ENCODE assay signal across 22 mouse cellular contexts in the genomic region with DNA sequence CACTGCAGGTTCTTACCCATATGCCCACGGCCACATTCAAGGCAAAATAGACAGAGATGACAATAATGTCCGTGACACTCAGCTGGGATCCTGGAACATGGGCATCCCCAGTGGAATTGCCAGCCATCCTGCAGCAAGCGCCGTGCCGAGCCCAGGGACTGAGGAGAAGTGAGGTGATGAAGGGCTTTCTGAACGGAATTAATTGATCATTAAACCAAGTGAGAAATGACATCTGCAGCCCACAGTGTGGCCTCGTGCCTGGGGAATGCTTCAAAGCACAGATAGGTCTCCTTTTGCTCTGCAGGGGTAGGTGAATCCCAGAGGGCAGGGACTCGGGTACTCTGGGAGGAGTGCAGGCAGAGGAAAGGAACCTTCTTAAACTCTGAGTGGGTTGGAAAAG. TPM values are rescaled to one million over a fixed set of nuclear protein-coding genes. Genes with fewer than 3 reads are reported as not detected.
DNase-seq lines count a peak whose midpoint lies in the region; ATAC-seq and TF ChIP-seq lines count a peak whose summit lies in the region.
"Had no signal": no experiment of that assay in that cellular context is flagged by ENCODE, and none has a peak within 500 bp of the region (broad histone marks: within the 10 kb centered on the region; RNA-seq: fewer than 3 reads in every experiment).

No protein-coding gene starts in this region.

- no peaks in the 10 kb centered on the region; the same call in 1 of the 2 replicates for H3K27me3 ChIP-seq in stomach, embryonic 16.5 days (ENCODE audit: control insufficient read depth, insufficient read depth, low read length)
- no peaks in the 10 kb centered on the region for H3K27me3 ChIP-seq in stomach, postnatal 0 days (ENCODE audit: control insufficient read depth, insufficient read depth, low read length)
- H3K27me3 ChIP-seq: forebrain, embryonic 12.5 days; heart, embryonic 13.5 days; hindbrain, embryonic 12.5 days had no signal

- no peak for TF ChIP-seq EP300 in stomach, postnatal 0 days (optimal IDR thresholded peaks at IDR 0.05)

- no peaks in the 10 kb centered on the region for H3K36me3 ChIP-seq in stomach, embryonic 16.5 days (ENCODE audit: control insufficient read depth, insufficient read depth, low read length)
- H3K36me3 ChIP-seq in stomach, postnatal 0 days (ENCODE audit: control insufficient read depth, insufficient read depth, low read length): no peaks in the 10 kb centered on the region
- H3K36me3 ChIP-seq: embryonic facial prominence, embryonic 12.5 days; forebrain, embryonic 12.5 days; heart, embryonic 13.5 days; hindbrain, embryonic 12.5 days had no signal

- no peak overlapping the region for H3K4me2 ChIP-seq in stomach, embryonic 16.5 days (ENCODE audit: low read depth, low read length)
- no peak overlapping the region for H3K4me2 ChIP-seq in stomach, postnatal 0 days (replicated peaks; ENCODE audit: low read depth)
- H3K4me2 ChIP-seq: embryonic facial prominence, embryonic 12.5 days; forebrain, embryonic 12.5 days; heart, embryonic 13.5 days; hindbrain, embryonic 12.5 days had no signal

- WGBS in stomach, embryonic 16.5 days: 70% methylated on average over 8 of the region's 8 CpGs
- WGBS in stomach, postnatal 0 days: 72% methylated on average over 8 of the region's 8 CpGs

- no peak overlapping the region for H3K27ac ChIP-seq in stomach, embryonic 16.5 days (ENCODE audit: low read length)
- no peak overlapping the region for H3K27ac ChIP-seq in stomach, postnatal 0 days (replicated peaks)
- H3K27ac ChIP-seq: embryonic facial prominence, embryonic 12.5 days; forebrain, embryonic 12.5 days; heart, embryonic 13.5 days; hindbrain, embryonic 12.5 days had no signal

- intact Hi-C loops in heart, postnatal 10 days (cut with DNase I): loop anchor here (5.0 kb wide), 1 partner anchor 373 kb away; no protein-coding TSS in a partner anchor

- TF ChIP-seq CTCF in stomach, postnatal 0 days (IDR thresholded peaks at IDR 0.05; ENCODE audit: low read depth): no peak

- peak; percentile 88 for DNase-seq in heart, adult 11 months
- DNase-seq in heart, postnatal 10 days: no peak
- DNase-seq in stomach, postnatal 0 days (ENCODE audit: low spot score): no peak
- peak; percentile 54 to 79 for DNase-seq in kidney, postnatal 25 days
- no peak for DNase-seq in adrenal gland, adult 8-10 months
- DNase-seq: adrenal gland, postnatal 14 days; cerebellum, adult 11-12 months; cerebellum, adult 9-10 months; cerebellum, postnatal 25 days; gastrocnemius, postnatal 14 days; heart, postnatal 4 days had no signal

- 0 out of 2 replicates have a peak overlapping the region, but pooled peaks have one; percentile 18 for H3K9ac ChIP-seq in stomach, embryonic 16.5 days (ENCODE audit: low read length)
- H3K9ac ChIP-seq in stomach, postnatal 0 days (ENCODE audit: low read length): no peak overlapping the region
- H3K9ac ChIP-seq: embryonic facial prominence, embryonic 12.5 days; forebrain, embryonic 12.5 days; heart, embryonic 13.5 days; hindbrain, embryonic 12.5 days had no signal

- ATAC-seq in stomach, embryonic 16.5 days (ENCODE audit: insufficient read depth, low FRiP score): no peak
- ATAC-seq in stomach, postnatal 0 days (ENCODE audit: low FRiP score, low TSS enrichment): no peak
- no peak for ATAC-seq in erythroblast, adult 5-6 weeks (replicated peaks; ENCODE audit: low FRiP score, poor library complexity, severe bottlenecking)
- ATAC-seq: forebrain, embryonic 16.5 days had no signal

- H3K4me1 ChIP-seq in stomach, embryonic 16.5 days (ENCODE audit: control insufficient read depth, insufficient read depth, low read length): no peaks in the 10 kb centered on the region
- H3K4me1 ChIP-seq in stomach, postnatal 0 days (replicated peaks; ENCODE audit: control insufficient read depth, insufficient read depth): no peaks in the 10 kb centered on the region
- H3K4me1 ChIP-seq: embryonic facial prominence, embryonic 12.5 days; forebrain, embryonic 12.5 days; hindbrain, embryonic 12.5 days had no signal

- no peak overlapping the region for H3K4me3 ChIP-seq in stomach, embryonic 16.5 days (replicated peaks; ENCODE audit: low read length)
- no peak overlapping the region for H3K4me3 ChIP-seq in stomach, postnatal 0 days (ENCODE audit: low read depth, low read length)
- H3K4me3 ChIP-seq: embryonic facial prominence, embryonic 12.5 days; forebrain, embryonic 12.5 days; heart, embryonic 13.5 days; hindbrain, embryonic 12.5 days had no signal

- no peaks in the 10 kb centered on the region for H3K9me3 ChIP-seq in stomach, embryonic 16.5 days (replicated peaks; ENCODE audit: control insufficient read depth, low read length)
- H3K9me3 ChIP-seq in stomach, postnatal 0 days (ENCODE audit: control insufficient read depth, low read length): no peaks in the 10 kb centered on the region
- H3K9me3 ChIP-seq: embryonic facial prominence, embryonic 12.5 days; forebrain, embryonic 12.5 days; heart, embryonic 13.5 days; hindbrain, embryonic 12.5 days had no signal

RNA-seq across cellular contexts. Expression of a gene that starts 0.8 kb away (rescaled TPM):
- total RNA-seq in heart, postnatal 10 days (2021): not detected
- not detected in 2 replicates for polyA plus RNA-seq in stomach, embryonic 16.5 days (2015; fragmentation: Nextera tagmentation; extraction: Ambion mirVana)
- 0.07 TPM in 1 of 2 replicates, not detected in the other for polyA plus RNA-seq in stomach, postnatal 0 days (2015; fragmentation: Nextera tagmentation; extraction: Ambion mirVana)
- total RNA-seq in erythroblast, adult 5-6 weeks (2015; ENCODE audit: low replicate concordance): not detected in 2 replicates
- not detected in 2 replicates for total RNA-seq in erythroblast, adult 5-6 weeks (2017; ENCODE audit: low replicate concordance)
- under 1 TPM in 3 of 4 experiments, not detected in 1; 0.14 to 0.30 (median 0.25) TPM for total RNA-seq in adrenal gland, adult 8-10 months (2022)
- total RNA-seq: adrenal gland, postnatal 14 days; gastrocnemius, postnatal 14 days; granulocyte monocyte progenitor cell, adult 5-6 weeks; heart, postnatal 4 days; MEL had no signal
- polyA plus RNA-seq: C2C12; forebrain, embryonic 12.5 days; forebrain, embryonic 16.5 days; heart, postnatal 0 days; hindbrain, embryonic 12.5 days had no signal

RNA-seq across cellular contexts. Expression of a gene that starts 35.9 kb away (rescaled TPM):
- total RNA-seq in heart, postnatal 10 days (2021): under 1 TPM; 0.12 to 0.29 TPM
- polyA plus RNA-seq in stomach, embryonic 16.5 days (2015; fragmentation: Nextera tagmentation; extraction: Ambion mirVana): 6.1 and 6.6 TPM in 2 replicates
- 4.5 and 4.9 TPM in 2 replicates for polyA plus RNA-seq in stomach, postnatal 0 days (2015; fragmentation: Nextera tagmentation; extraction: Ambion mirVana)
- not detected in 2 replicates for total RNA-seq in erythroblast, adult 5-6 weeks (2015; ENCODE audit: low replicate concordance)
- 0.17 TPM in 1 of 2 replicates, not detected in the other for total RNA-seq in erythroblast, adult 5-6 weeks (2017; ENCODE audit: low replicate concordance)
- 1 to 10 TPM; 1.7 to 2.9 (median 2.3) TPM for total RNA-seq in adrenal gland, adult 8-10 months (2022)
- total RNA-seq: granulocyte monocyte progenitor cell, adult 5-6 weeks had no signal
- polyA plus RNA-seq: C2C12 had no signal

RNA-seq across cellular contexts. Expression of a gene that starts 42.1 kb away (rescaled TPM):
- 1 to 10 TPM; 8.5 to 9.6 TPM for total RNA-seq in heart, postnatal 10 days (2021)
- polyA plus RNA-seq in stomach, embryonic 16.5 days (2015; fragmentation: Nextera tagmentation; extraction: Ambion mirVana): 26.8 and 27.1 TPM in 2 replicates
- 17.4 and 17.8 TPM in 2 replicates for polyA plus RNA-seq in stomach, postnatal 0 days (2015; fragmentation: Nextera tagmentation; extraction: Ambion mirVana)
- total RNA-seq in erythroblast, adult 5-6 weeks (2015; ENCODE audit: low replicate concordance): 6.7 and 13.2 TPM in 2 replicates
- 12.3 and 14.1 TPM in 2 replicates for total RNA-seq in erythroblast, adult 5-6 weeks (2017; ENCODE audit: low replicate concordance)
- 10 to 100 TPM; 30.4 to 39.7 (median 36.2) TPM for total RNA-seq in adrenal gland, adult 8-10 months (2022)

Comparison
In these comparisons a context has a peak if more than half of its experiments do, and no peak if none do; other contexts are left out.
1. DNase-seq: peak in heart, adult 11 months (single experiment) and kidney, postnatal 25 days (2 of 2); none in heart, postnatal 10 days (0 of 2), stomach, postnatal 0 days (single experiment) and adrenal gland, adult 8-10 months (single experiment).